Mouse (Mus musculus): ENCODE results near the gene Svep1. TPM values are rescaled to one million over a fixed set of nuclear protein-coding genes. Genes with fewer than 3 reads are reported as not detected.

The Svep1 gene
- total and polyA plus RNA-seq, 2 experiments from 2014 or later: 0.86 to 6.4 TPM

DNA sequence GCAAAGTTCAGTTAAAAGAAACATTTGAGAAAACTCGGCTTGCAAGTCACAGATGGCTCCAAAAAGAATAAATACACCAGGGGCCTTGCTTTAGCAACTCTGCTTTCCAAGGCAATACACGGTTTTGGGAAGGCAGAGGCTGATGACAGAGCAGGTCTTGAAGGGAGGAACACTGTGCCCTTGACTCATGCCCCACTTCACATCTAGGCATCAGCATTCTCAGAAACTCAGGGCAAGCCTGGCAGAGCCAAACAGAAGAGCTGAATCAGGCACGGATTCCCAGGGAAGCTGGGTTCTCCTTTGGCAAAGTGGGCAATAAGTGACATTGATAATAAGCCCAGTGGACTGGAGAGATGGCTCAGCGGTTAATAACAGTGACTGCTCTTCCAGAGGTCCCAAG is 5.8 kb downstream of the Svep1 start:
- H3K4me2 ChIP-seq (ENCODE audit: low read depth, low read length): no peak overlapping the region
- ATAC-seq (ENCODE audit: insufficient read depth, low read depth) (no peak), DNase-seq (ENCODE audit: low spot score) (no peak)
- no peak overlapping the region for H3K27ac ChIP-seq (ENCODE audit: low read depth)
- no peak overlapping the region for H3K9ac ChIP-seq (replicated peaks; ENCODE audit: low read depth, low read length)
- 65% methylated on average over 4 of the region's 4 CpGs for WGBS
- peaks cover 29% of the 10 kb centered on the region for H3K27me3 ChIP-seq (ENCODE audit: control insufficient read depth, insufficient read depth, low read length)
- TF ChIP-seq EP300 (IDR thresholded peaks at IDR 0.05; ENCODE audit: low read depth) (no peak), CTCF (IDR thresholded peaks at IDR 0.05; ENCODE audit: low read depth) (no peak)
- H3K4me3 ChIP-seq (ENCODE audit: low read depth, low read length): no peak overlapping the region
- no peaks in the 10 kb centered on the region for H3K4me1 ChIP-seq (ENCODE audit: control insufficient read depth, insufficient read depth)
- no peaks in the 10 kb centered on the region for H3K36me3 ChIP-seq (replicated peaks; ENCODE audit: control insufficient read depth, insufficient read depth, low read length)
- H3K9me3 ChIP-seq (replicated peaks; ENCODE audit: control insufficient read depth, low read length): peaks cover 3% of the 10 kb centered on the region; the same call in 1 of the 2 replicates

GRCm38 (mm10) chr4:58197230-58197629 is 9.4 kb downstream of the Svep1 start:
- 51% methylated on average over 4 of the region's 4 CpGs for WGBS
- DNase-seq (ENCODE audit: low spot score) (no peak), ATAC-seq (ENCODE audit: insufficient read depth, low read depth) (no peak)
- Histone ChIP-seq H3K9ac (replicated peaks; ENCODE audit: low read depth, low read length) (no peak overlapping the region), H3K4me3 (ENCODE audit: low read depth, low read length) (no peak overlapping the region), H3K27ac (ENCODE audit: low read depth) (no peak overlapping the region), H3K36me3 (replicated peaks; ENCODE audit: control insufficient read depth, insufficient read depth, low read length) (no peaks in the 10 kb centered on the region), H3K9me3 (replicated peaks; ENCODE audit: control insufficient read depth, low read length) (peaks cover 6% of the 10 kb centered on the region; the same call in 1 of the 2 replicates), H3K4me1 (ENCODE audit: control insufficient read depth, insufficient read depth) (no peaks in the 10 kb centered on the region), H3K27me3 (ENCODE audit: control insufficient read depth, insufficient read depth, low read length) (peaks cover 3% of the 10 kb centered on the region; the same call in 1 of the 2 replicates), H3K4me2 (ENCODE audit: low read depth, low read length) (no peak overlapping the region)
- TF ChIP-seq EP300 (IDR thresholded peaks at IDR 0.05; ENCODE audit: low read depth): no peak
- no peak for TF ChIP-seq CTCF (IDR thresholded peaks at IDR 0.05; ENCODE audit: low read depth)

DNA sequence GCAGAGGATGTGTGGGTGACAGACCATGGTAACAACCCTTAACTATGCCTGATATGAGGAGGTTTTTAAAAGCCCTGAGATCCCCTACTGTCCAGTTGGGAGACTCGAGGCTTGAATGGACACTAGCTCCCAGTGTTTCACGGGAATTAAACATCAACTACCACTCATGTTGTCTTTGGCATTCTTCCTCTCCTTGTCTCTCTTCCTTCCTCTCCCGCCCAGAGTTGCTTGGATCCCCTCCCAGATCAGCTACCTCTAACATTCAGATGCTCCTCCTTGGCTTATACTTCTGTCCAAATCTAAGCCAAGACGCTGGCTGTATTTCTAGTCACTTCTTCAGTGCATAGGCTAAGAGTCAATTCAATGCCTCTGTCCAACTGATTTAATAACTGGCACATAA is 9.9 kb downstream of the Svep1 start:
- 0 out of 2 replicates have a peak, but pooled peaks have one; percentile 33 for ATAC-seq (ENCODE audit: insufficient read depth, low read depth)
- WGBS: 43% methylated on average over 4 of the region's 4 CpGs
- Histone ChIP-seq H3K9me3 (replicated peaks; ENCODE audit: control insufficient read depth, low read length) (peaks cover 6% of the 10 kb centered on the region; the same call in 1 of the 2 replicates), H3K4me3 (ENCODE audit: low read depth, low read length) (no peak overlapping the region), H3K9ac (replicated peaks; ENCODE audit: low read depth, low read length) (no peak overlapping the region), H3K27ac (ENCODE audit: low read depth) (0 out of 2 replicates have a peak overlapping the region, but pooled peaks have one; percentile 15), H3K27me3 (ENCODE audit: control insufficient read depth, insufficient read depth, low read length) (0 out of 2 replicates have a peak, but pooled peaks cover 2% of the 10 kb centered on the region), H3K4me1 (ENCODE audit: control insufficient read depth, insufficient read depth) (no peaks in the 10 kb centered on the region), H3K4me2 (ENCODE audit: low read depth, low read length) (no peak overlapping the region), H3K36me3 (replicated peaks; ENCODE audit: control insufficient read depth, insufficient read depth, low read length) (no peaks in the 10 kb centered on the region)
- DNase-seq (ENCODE audit: low spot score): peak; percentile 62
- TF ChIP-seq EP300 (IDR thresholded peaks at IDR 0.05; ENCODE audit: low read depth) (no peak), CTCF (IDR thresholded peaks at IDR 0.05; ENCODE audit: low read depth) (no peak)

- no peak for TF ChIP-seq CTCF (IDR thresholded peaks at IDR 0.05; ENCODE audit: low read depth)
- TF ChIP-seq EP300 (IDR thresholded peaks at IDR 0.05; ENCODE audit: low read depth): no peak
- Histone ChIP-seq H3K36me3 (replicated peaks; ENCODE audit: control insufficient read depth, insufficient read depth, low read length) (no peaks in the 10 kb centered on the region), H3K27me3 (ENCODE audit: control insufficient read depth, insufficient read depth, low read length) (no peaks in the 10 kb centered on the region), H3K27ac (ENCODE audit: low read depth) (no peak overlapping the region), H3K9me3 (replicated peaks; ENCODE audit: control insufficient read depth, low read length) (peaks cover 6% of the 10 kb centered on the region; the same call in 1 of the 2 replicates), H3K4me3 (ENCODE audit: low read depth, low read length) (no peak overlapping the region), H3K9ac (replicated peaks; ENCODE audit: low read depth, low read length) (no peak overlapping the region), H3K4me2 (ENCODE audit: low read depth, low read length) (no peak overlapping the region), H3K4me1 (ENCODE audit: control insufficient read depth, insufficient read depth) (no peaks in the 10 kb centered on the region)
- WGBS: 61% methylated on average over 2 of the region's 2 CpGs
- ATAC-seq (ENCODE audit: insufficient read depth, low read depth): 0 out of 2 replicates have a peak, but pooled peaks have one; percentile 27
- DNase-seq (ENCODE audit: low spot score): peak; percentile 27
Measured at GRCm38 (mm10) chr4:58195936-58196335, 10.7 kb downstream of the Svep1 start.

DNA sequence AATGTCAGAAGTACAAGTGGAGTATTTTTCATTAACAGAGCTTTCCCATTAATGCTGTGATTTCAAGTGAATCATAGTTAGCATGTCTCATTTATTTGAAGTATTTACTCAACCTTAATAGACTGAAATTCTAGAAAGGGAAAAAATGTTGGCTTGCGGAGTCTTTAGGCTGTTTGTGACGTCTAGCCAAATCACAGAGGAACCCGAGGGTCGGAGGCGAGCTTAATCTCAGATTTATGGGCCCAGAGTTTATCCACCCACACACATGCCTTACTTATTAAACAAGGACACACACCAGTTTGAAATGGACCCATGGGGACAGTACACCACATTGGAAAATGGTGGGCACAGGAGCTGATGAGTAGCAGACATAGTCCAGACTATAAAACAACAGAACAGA is 17.4 kb downstream of the Svep1 start:
- TF ChIP-seq CTCF (IDR thresholded peaks at IDR 0.05; ENCODE audit: low read depth) (no peak), EP300 (IDR thresholded peaks at IDR 0.05; ENCODE audit: low read depth) (no peak)
- Histone ChIP-seq H3K4me2 (ENCODE audit: low read depth, low read length) (no peak overlapping the region), H3K27me3 (ENCODE audit: control insufficient read depth, insufficient read depth, low read length) (no peaks in the 10 kb centered on the region), H3K36me3 (replicated peaks; ENCODE audit: control insufficient read depth, insufficient read depth, low read length) (no peaks in the 10 kb centered on the region), H3K9me3 (replicated peaks; ENCODE audit: control insufficient read depth, low read length) (no peaks in the 10 kb centered on the region), H3K9ac (replicated peaks; ENCODE audit: low read depth, low read length) (no peak overlapping the region), H3K27ac (ENCODE audit: low read depth) (no peak overlapping the region), H3K4me3 (ENCODE audit: low read depth, low read length) (no peak overlapping the region), H3K4me1 (ENCODE audit: control insufficient read depth, insufficient read depth) (no peaks in the 10 kb centered on the region)
- WGBS: 76% methylated on average over 5 of the region's 5 CpGs
- ATAC-seq (ENCODE audit: insufficient read depth, low read depth): no peak
- DNase-seq (ENCODE audit: low spot score): no peak

- Histone ChIP-seq H3K4me1 (ENCODE audit: control insufficient read depth, insufficient read depth) (no peaks in the 10 kb centered on the region), H3K27me3 (ENCODE audit: control insufficient read depth, insufficient read depth, low read length) (no peaks in the 10 kb centered on the region), H3K4me2 (ENCODE audit: low read depth, low read length) (no peak overlapping the region), H3K27ac (ENCODE audit: low read depth) (no peak overlapping the region), H3K9me3 (replicated peaks; ENCODE audit: control insufficient read depth, low read length) (no peaks in the 10 kb centered on the region), H3K4me3 (ENCODE audit: low read depth, low read length) (no peak overlapping the region), H3K9ac (replicated peaks; ENCODE audit: low read depth, low read length) (no peak overlapping the region), H3K36me3 (replicated peaks; ENCODE audit: control insufficient read depth, insufficient read depth, low read length) (no peaks in the 10 kb centered on the region)
- 62% methylated on average over 3 of the region's 3 CpGs for WGBS
- ATAC-seq (ENCODE audit: insufficient read depth, low read depth) (no peak), DNase-seq (ENCODE audit: low spot score) (no peak)
- TF ChIP-seq EP300 (IDR thresholded peaks at IDR 0.05; ENCODE audit: low read depth) (no peak), CTCF (IDR thresholded peaks at IDR 0.05; ENCODE audit: low read depth) (no peak)
Measured at GRCm38 (mm10) chr4:58185401-58185800, 21.3 kb downstream of the Svep1 start.
